Mouse (Mus musculus): Measurements from ENCODE around the gene Iqgap2.
A peak's percentile ranks its signal among the peaks of the same experiment; 100 is the strongest.

Iqgap2 gene

GRCm38 (mm10) chr13:95712570-95713268 is 179.0 kb downstream of the Iqgap2 start:
- no peak for DNase-seq (ENCODE audit: inconsistent ontology term)

- no peak for DNase-seq (ENCODE audit: inconsistent ontology term)
These were observed 179.7 kb downstream of the Iqgap2 start for GRCm38 (mm10) chr13:95712054-95712453.

GRCm38 (mm10) chr13:95705589-95705988 is 186.1 kb downstream of the Iqgap2 start:
- no peak for DNase-seq (ENCODE audit: inconsistent ontology term)

- no peak for DNase-seq (ENCODE audit: inconsistent ontology term)
These were observed 188.3 kb downstream of the Iqgap2 start for GRCm38 (mm10) chr13:95703376-95703775.

GRCm38 (mm10) chr13:95697874-95698273 is 193.8 kb downstream of the Iqgap2 start:
- no peak for DNase-seq (ENCODE audit: inconsistent ontology term)

GRCm38 (mm10) chr13:95696654-95697163 is 195.0 kb downstream of the Iqgap2 start, which contains the start of gene F2rl2:
Gene F2rl2 (plus strand): TSS chr13:95696853.
- peak; percentile 27 for DNase-seq (ENCODE audit: inconsistent ontology term)

- DNase-seq (ENCODE audit: inconsistent ontology term): no peak
These were observed 195.5 kb downstream of the Iqgap2 start for GRCm38 (mm10) chr13:95696120-95696653.

GRCm38 (mm10) chr13:95692201-95692600 is 199.5 kb downstream of the Iqgap2 start:
- no peak for DNase-seq (ENCODE audit: inconsistent ontology term)

- DNase-seq (ENCODE audit: inconsistent ontology term): no peak
These were observed 203.1 kb downstream of the Iqgap2 start for GRCm38 (mm10) chr13:95688576-95688975.

- no peak for DNase-seq (ENCODE audit: inconsistent ontology term)
These were observed 206.0 kb downstream of the Iqgap2 start for GRCm38 (mm10) chr13:95685736-95686135.

- DNase-seq (ENCODE audit: inconsistent ontology term): no peak
These were observed 207.0 kb downstream of the Iqgap2 start for GRCm38 (mm10) chr13:95684656-95685244.

GRCm38 (mm10) chr13:95679491-95679941 is 212.2 kb downstream of the Iqgap2 start:
- DNase-seq (ENCODE audit: inconsistent ontology term): no peak

GRCm38 (mm10) chr13:95679078-95679477 is 212.6 kb downstream of the Iqgap2 start:
- no peak for DNase-seq (ENCODE audit: inconsistent ontology term)

- DNase-seq (ENCODE audit: inconsistent ontology term): no peak
These were observed 219.3 kb downstream of the Iqgap2 start for GRCm38 (mm10) chr13:95672372-95672771.

- DNase-seq (ENCODE audit: inconsistent ontology term): no peak
These were observed 220.4 kb downstream of the Iqgap2 start for GRCm38 (mm10) chr13:95671108-95671897.

- DNase-seq (ENCODE audit: inconsistent ontology term): no peak
These were observed 221.2 kb downstream of the Iqgap2 start for GRCm38 (mm10) chr13:95670534-95670933.

GRCm38 (mm10) chr13:95667260-95667659 is 224.5 kb downstream of the Iqgap2 start:
- no peak for DNase-seq (ENCODE audit: inconsistent ontology term)

- DNase-seq (ENCODE audit: inconsistent ontology term): no peak
These were observed 225.9 kb downstream of the Iqgap2 start for GRCm38 (mm10) chr13:95665644-95666356.

GRCm38 (mm10) chr13:95663834-95664233 is 227.9 kb downstream of the Iqgap2 start:
- DNase-seq (ENCODE audit: inconsistent ontology term): no peak

- no peak for DNase-seq (ENCODE audit: inconsistent ontology term)
These were observed 232.3 kb downstream of the Iqgap2 start for GRCm38 (mm10) chr13:95659432-95659831.

GRCm38 (mm10) chr13:95657171-95657570 is 234.6 kb downstream of the Iqgap2 start:
- no peak for DNase-seq (ENCODE audit: inconsistent ontology term)
